Mouse (Mus musculus) neural tube, embryonic 14.5 days (tissue): ENCODE measurements at regions not wholly inside any gene's neighbourhood (a gene's known extent, or its start where the extent isn't known, plus 50 kb on each side); places are given as distances from the start of the nearest gene placed in this dataset.

Experiments used
- ATAC-seq: fragments of 200-750 bp; cut with Nextera tagmentation; 2 replicates; pipeline ENCODE4 v1.8.0; 2017; ENCODE audit warnings: low read depth, mild to moderate bottlenecking, moderate TSS enrichment, moderate library complexity
- H3K27ac ChIP-seq: fragments of 300-500 bp; sonication (generic); 2 replicates; pipeline ENCODE4 v1.5.1; 2014; ENCODE audit warnings: low read depth, mild to moderate bottlenecking, control low read depth, low read length, moderate library complexity, mixed read lengths
- H3K27me3 ChIP-seq: fragments of 300-500 bp; sonication (generic); 2 replicates; pipeline ENCODE4 v1.6.1; 2014; ENCODE audit warnings: low read length; ENCODE audit not compliant: control insufficient read depth, insufficient read depth
- H3K36me3 ChIP-seq: fragments of 300-500 bp; sonication (generic); 2 replicates; pipeline ENCODE4 v1.6.1; 2014; ENCODE audit warnings: low read length, mixed read lengths; ENCODE audit not compliant: control insufficient read depth, insufficient read depth
- H3K4me1 ChIP-seq: fragments of 300-500 bp; sonication (generic); 2 replicates; pipeline ENCODE4 v1.6.1; 2014; ENCODE audit warnings: low read length; ENCODE audit not compliant: control insufficient read depth, insufficient read depth
- H3K4me2 ChIP-seq: fragments of 300-500 bp; sonication (generic); 2 replicates; pipeline ENCODE4 v1.6.1; 2014; ENCODE audit warnings: mild to moderate bottlenecking, low read depth, low read length, control low read depth
- H3K4me3 ChIP-seq: fragments of 300-500 bp; sonication (generic); 2 replicates; pipeline ENCODE4 v1.5.1; 2014; ENCODE audit warnings: low read depth, low read length, control low read depth, mixed read lengths
- H3K9ac ChIP-seq: fragments of 300-500 bp; sonication (generic); replicated peaks from 2 replicates; pipeline ENCODE4 v1.6.1; 2014; ENCODE audit warnings: low read depth, mild to moderate bottlenecking, control low read depth, low read length, mixed read lengths
- H3K9me3 ChIP-seq: fragments of 300-500 bp; sonication (generic); 2 replicates; pipeline ENCODE4 v1.6.1; 2016; ENCODE audit warnings: low read length; ENCODE audit not compliant: control insufficient read depth
- WGBS: fragments of 180-500 bp; shearing (Covaris S2); extraction: QIAGEN DNeasy Blood & Tissue Kit; methylation state at CpG from one replicate; pipeline ENCODE4 v1.1.7; 2014; 5-methylcytosine and 5-hydroxymethylcytosine counted together

DNA sequence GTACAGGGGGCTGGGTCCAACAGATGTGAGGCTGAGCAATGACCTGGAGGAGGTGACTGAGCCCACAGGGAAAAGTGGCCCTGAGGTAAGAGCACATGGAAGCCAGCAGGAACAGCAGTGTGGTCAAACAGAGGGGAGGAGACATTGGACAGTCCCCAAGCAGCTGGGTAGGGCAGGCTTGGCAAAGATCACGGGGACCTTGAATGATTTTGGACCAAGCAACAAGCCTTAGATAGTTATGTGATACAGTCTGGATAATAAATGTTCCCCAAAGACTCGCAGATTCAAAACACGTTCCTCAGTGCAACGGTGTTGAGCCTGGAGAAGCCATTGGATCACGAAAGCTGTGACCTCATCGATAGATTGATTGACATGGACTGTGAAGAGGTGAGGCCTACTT is 64.8 kb upstream of the Aldh1b1 start:
- no peak for ATAC-seq
- 90% methylated on average over 6 of the region's 6 CpGs for whole genome bisulfite sequencing

DNA sequence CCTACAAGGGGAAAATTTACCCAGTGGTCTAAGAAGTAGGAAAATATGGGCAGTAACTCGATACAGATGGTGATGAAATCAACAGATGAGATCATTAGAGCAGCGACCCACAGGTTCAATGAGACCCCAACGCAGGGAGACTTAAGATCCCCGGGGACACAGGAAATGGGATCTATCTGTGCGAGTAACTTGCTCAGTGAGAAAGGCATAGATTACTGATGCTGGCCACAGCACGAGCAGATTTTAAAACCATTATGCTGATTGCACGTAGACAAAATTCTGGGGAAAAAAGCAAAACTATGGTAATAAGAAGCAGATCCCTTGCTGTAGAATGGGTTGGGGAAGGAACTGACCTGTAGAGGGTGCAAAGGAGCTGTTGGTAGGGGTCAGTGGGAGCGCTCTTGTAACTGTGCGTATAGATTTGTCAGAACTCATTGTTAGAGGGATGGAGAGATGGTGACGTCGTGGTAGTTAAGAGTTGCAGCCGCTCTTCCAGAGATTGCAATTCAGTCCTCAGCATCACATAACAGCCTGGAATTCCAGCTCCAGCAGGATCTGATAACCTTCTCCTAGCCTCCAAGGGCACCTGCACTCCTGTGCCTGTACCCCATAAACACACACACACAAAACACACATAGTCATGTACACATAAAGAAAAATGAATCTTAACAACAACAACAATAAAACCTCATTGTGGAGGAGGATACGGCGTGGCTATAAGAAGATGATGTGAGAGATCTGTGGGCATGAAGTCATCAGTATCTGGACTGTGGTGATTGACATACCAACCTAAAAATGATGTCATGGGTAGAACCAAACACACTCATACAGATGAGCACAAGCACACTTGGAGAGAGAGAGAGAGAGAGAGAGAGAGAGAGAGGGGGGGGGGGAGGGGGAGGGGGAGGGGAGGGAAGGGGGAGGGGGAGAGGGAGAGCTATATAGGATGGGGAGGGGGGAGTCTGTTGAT is 67.7 kb upstream of the Aldh1b1 start:
- no peak overlapping the region for H3K27ac ChIP-seq
- ATAC-seq: 0 out of 2 replicates have a peak, but pooled peaks have one; percentile 41
- WGBS: 31% methylated on average over 14 of the region's 14 CpGs

More for the DNA sequence above, 64.8 kb upstream of the Aldh1b1 start:
- no peak overlapping the region for H3K9ac ChIP-seq
- no peaks in the 10 kb centered on the region for H3K9me3 ChIP-seq
- H3K27me3 ChIP-seq: no peaks in the 10 kb centered on the region
- H3K4me1 ChIP-seq: peaks cover 10% of the 10 kb centered on the region; the same call in 1 of the 2 replicates
- no peak overlapping the region for H3K27ac ChIP-seq
- H3K36me3 ChIP-seq: no peaks in the 10 kb centered on the region
- no peak overlapping the region for H3K4me2 ChIP-seq
- H3K4me3 ChIP-seq: no peak overlapping the region

DNA sequence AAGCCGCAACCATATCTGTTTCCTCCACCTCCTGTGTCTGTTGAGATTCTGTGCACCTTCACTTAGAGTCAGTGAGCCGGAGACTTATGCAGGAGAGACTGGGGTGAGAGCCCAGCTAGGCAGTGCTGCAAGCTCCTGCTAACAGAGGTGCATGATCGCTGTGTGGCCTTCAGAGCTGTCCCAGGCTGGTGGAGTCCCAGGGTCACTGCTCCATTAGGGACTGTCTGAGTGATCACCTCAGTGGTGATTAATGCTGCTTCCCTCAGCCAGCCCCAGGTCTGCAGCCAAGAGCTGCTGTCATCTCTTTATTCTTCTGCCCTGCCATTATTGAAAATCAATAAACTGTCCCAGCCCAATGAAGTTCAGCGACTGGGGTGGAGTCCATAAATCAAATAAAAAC is 69.0 kb upstream of the Aldh1b1 start:
- H3K4me2 ChIP-seq: no peak overlapping the region
- no peak overlapping the region for H3K9ac ChIP-seq
- H3K36me3 ChIP-seq: no peaks in the 10 kb centered on the region
- WGBS: 57% methylated on average over 4 of the region's 4 CpGs
- peaks cover 14% of the 10 kb centered on the region for H3K4me1 ChIP-seq
- no peaks in the 10 kb centered on the region for H3K9me3 ChIP-seq
- H3K27ac ChIP-seq: no peak overlapping the region
- no peak overlapping the region for H3K4me3 ChIP-seq
- ATAC-seq: no peak
- H3K27me3 ChIP-seq: no peaks in the 10 kb centered on the region

More for the DNA sequence above, 67.7 kb upstream of the Aldh1b1 start:
- Histone ChIP-seq H3K4me3 (no peak overlapping the region), H3K36me3 (no peaks in the 10 kb centered on the region), H3K4me2 (no peak overlapping the region), H3K4me1 (peaks cover 14% of the 10 kb centered on the region; the same call in 1 of the 2 replicates), H3K9me3 (no peaks in the 10 kb centered on the region), H3K9ac (no peak overlapping the region), H3K27me3 (no peaks in the 10 kb centered on the region)

DNA sequence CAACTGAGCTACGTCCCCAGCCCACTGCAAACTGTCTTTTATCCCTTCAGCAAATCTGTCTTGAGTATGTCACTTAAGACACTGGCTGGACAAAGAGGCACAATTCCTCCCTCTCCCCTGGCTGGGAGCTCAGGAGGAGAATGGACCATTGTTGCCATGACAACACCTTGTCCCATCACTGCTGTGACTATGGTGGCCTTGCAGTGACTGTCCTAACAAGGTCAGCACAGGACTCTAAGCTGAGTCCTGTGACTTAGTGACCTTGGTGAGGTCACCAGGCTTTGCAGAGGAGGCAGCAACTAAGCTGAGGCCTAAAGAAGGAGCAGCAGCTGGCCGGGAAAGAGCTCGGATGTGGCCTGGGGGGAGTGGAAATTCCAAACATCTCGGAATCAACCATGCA is 70.0 kb upstream of the Aldh1b1 start:
- no peaks in the 10 kb centered on the region for H3K27me3 ChIP-seq
- ATAC-seq: no peak
- no peak overlapping the region for H3K9ac ChIP-seq
- no peaks in the 10 kb centered on the region for H3K36me3 ChIP-seq
- peaks cover 14% of the 10 kb centered on the region for H3K4me1 ChIP-seq
- 24% methylated on average over 4 of the region's 4 CpGs for WGBS
- H3K9me3 ChIP-seq: no peaks in the 10 kb centered on the region
- no peak overlapping the region for H3K4me2 ChIP-seq
- H3K27ac ChIP-seq: no peak overlapping the region
- no peak overlapping the region for H3K4me3 ChIP-seq

DNA sequence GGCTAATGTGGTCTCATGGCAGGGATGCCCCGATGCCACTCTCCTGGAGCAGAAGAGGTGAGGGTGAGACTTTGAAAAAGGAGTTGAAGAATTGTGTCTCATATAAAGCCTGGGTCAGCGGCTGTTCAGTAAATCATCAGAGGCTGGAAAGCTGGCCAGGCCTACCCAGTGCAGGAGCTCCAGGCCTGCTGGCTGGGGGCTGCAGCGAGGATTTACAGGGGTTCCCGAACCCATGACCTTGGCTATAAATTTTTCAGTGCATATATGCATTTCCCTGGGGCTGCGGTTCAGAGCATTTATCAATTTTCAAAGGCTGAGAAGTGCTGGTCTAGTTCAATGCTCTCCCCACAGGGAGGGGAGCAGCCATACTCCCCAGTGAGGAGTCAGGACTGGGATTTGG is 70.9 kb upstream of the Aldh1b1 start:
- no peaks in the 10 kb centered on the region for H3K27me3 ChIP-seq
- H3K9me3 ChIP-seq: no peaks in the 10 kb centered on the region
- H3K4me3 ChIP-seq: no peak overlapping the region
- ATAC-seq: no peak
- H3K4me2 ChIP-seq: no peak overlapping the region
- WGBS: 18% methylated on average over 5 of the region's 5 CpGs
- no peak overlapping the region for H3K9ac ChIP-seq
- no peaks in the 10 kb centered on the region for H3K36me3 ChIP-seq
- H3K4me1 ChIP-seq: peaks cover 14% of the 10 kb centered on the region
- no peak overlapping the region for H3K27ac ChIP-seq

DNA sequence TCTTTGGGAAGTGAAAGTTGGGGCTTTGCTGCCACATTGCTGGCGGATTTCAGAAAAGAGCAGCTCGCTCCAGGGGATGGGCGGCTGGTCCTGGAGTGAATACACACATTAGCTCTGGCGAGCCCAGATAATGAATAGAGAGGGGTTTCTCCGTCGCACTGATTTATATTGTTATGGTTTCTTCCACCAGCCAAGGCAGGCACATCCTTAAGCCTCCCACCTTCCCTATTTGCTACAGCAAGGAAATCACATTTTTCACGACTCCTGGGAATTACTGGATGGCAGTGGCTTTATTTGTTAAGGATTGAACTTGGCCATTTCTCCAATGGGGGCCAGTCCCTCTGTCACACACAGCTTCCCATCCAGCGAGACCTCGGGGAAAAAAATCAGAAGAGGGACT is 71.3 kb upstream of the Aldh1b1 start:
- Histone ChIP-seq H3K4me2 (no peak overlapping the region), H3K9me3 (no peaks in the 10 kb centered on the region), H3K36me3 (no peaks in the 10 kb centered on the region), H3K27ac (no peak overlapping the region), H3K9ac (no peak overlapping the region), H3K4me1 (peaks cover 14% of the 10 kb centered on the region), H3K4me3 (no peak overlapping the region), H3K27me3 (no peaks in the 10 kb centered on the region)
- WGBS: 8% methylated on average over 9 of the region's 9 CpGs
- ATAC-seq: no peak

DNA sequence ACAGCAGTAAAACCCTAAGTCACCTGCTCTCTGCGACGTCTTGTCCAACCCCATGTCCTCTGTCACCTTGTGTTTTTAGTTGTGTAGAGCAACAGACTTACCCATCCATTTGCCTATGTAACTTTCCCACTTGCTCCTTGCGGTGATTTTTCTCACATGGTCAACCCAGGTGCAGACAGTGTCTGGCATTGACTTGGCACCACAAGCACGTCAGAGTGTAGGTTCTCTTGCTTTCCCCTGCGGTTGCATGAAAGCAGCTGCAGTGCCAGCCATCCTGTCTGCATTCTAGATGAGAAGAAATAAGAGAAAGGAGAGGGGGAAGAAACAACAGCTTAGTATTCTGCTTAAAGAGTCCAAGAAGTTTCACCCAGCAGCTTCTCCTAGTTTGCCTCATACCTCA is 72.0 kb upstream of the Aldh1b1 start:
- no peak overlapping the region for H3K27ac ChIP-seq
- H3K27me3 ChIP-seq: no peaks in the 10 kb centered on the region
- no peaks in the 10 kb centered on the region for H3K36me3 ChIP-seq
- peaks cover 14% of the 10 kb centered on the region for H3K4me1 ChIP-seq
- H3K9ac ChIP-seq: no peak overlapping the region
- H3K4me3 ChIP-seq: no peak overlapping the region
- H3K9me3 ChIP-seq: no peaks in the 10 kb centered on the region
- ATAC-seq: no peak
- WGBS: 80% methylated on average over 5 of the region's 5 CpGs
- no peak overlapping the region for H3K4me2 ChIP-seq

DNA sequence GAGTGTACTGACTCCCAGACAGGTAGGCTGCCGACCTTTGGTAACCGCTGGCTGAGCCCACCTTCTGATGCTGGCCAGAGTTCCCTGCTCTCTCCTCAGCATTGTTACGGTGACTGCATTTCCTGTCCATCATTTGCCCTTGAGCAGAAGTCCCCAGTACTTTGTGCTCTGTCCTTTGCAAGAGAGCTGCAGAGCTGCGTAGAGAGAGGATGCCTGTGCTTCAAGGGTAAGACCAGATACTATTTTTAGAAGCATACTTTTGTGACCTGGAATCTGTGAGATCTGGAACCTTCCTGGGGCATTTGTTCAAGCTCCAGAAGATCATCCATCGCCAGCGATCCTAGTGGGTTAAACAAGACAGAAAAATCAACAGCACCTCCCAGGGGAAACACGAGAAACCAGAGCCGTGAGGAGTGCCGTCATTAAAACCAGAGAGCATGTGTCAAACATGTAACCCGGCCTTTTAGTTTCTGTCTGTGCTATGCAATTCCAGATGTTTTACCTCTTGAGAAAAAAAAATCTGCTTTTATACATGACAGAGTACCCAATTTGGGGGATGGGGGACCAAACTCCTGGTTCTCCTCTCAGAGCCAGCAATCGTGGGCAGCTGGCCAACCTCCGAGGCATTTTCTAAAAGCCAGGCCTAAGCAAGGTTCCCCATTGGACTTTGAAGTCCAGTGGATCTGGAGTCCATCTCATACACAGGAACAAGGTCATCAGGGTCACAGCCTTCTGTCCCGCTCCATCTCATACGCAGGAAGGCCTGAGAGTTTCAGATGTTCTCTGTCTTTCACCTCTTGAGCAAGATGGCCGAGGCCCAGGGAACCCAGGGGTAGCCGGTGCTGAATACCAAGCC is 73.5 kb upstream of the Aldh1b1 start:
- Histone ChIP-seq H3K4me2 (no peak overlapping the region), H3K4me1 (peaks cover 6% of the 10 kb centered on the region), H3K36me3 (no peaks in the 10 kb centered on the region), H3K9ac (no peak overlapping the region), H3K27me3 (no peaks in the 10 kb centered on the region), H3K27ac (no peak overlapping the region), H3K4me3 (no peak overlapping the region), H3K9me3 (no peaks in the 10 kb centered on the region)
- WGBS: 79% methylated on average over 16 of the region's 16 CpGs
- no peak for ATAC-seq

DNA sequence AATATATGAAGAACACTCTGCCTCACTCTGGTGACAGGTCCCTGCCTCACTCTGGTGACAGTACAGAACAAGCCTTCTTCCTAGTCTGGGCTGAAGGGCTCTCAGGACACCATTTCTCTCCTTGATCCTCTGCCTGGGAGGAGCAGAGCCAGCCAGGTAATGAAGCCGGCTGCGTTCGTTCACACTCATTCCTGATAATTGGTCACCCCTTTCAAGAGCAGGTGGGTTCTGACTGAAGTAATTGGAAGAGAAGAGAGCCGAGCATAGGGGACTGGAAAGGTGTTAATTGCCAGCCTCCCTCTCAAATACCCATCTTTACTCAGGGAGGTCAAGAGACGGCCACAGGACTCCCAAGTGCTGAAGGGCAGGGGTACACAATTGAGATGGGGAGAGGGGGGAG is 78.5 kb upstream of the Aldh1b1 start:
- no peak for ATAC-seq
- Histone ChIP-seq H3K4me3 (no peak overlapping the region), H3K4me2 (no peak overlapping the region), H3K9me3 (no peaks in the 10 kb centered on the region), H3K27me3 (no peaks in the 10 kb centered on the region), H3K27ac (no peak overlapping the region), H3K9ac (no peak overlapping the region), H3K4me1 (no peaks in the 10 kb centered on the region; the same call in 1 of the 2 replicates), H3K36me3 (no peaks in the 10 kb centered on the region)
- WGBS: 29% methylated on average over 5 of the region's 5 CpGs
